Mouse (Mus musculus) megakaryocyte-erythroid progenitor cell, adult 5-6 weeks (primary cell): ENCODE data around the gene Gm28897. TPM values are rescaled to one million over a fixed set of nuclear protein-coding genes. Genes with fewer than 3 reads are reported as not detected.
"Not testable (repeated sequence)": the region's sequence is repeated elsewhere in the genome, so short reads cannot be mapped to it uniquely, and the experiment has no call there.

ENCODE experiments used
- ATAC-seq: replicated peaks from 2 replicates; pipeline ENCODE4 v1.8.0; 2016; ENCODE audit warnings: mild to moderate bottlenecking, inconsistent platforms; ENCODE audit not compliant: severe bottlenecking, poor library complexity, low FRiP score, low TSS enrichment
- total RNA-seq, 2 experiments: library from RNA; stranded (forward) in 1 of 2; stranded (reverse) in 1 of 2; fragments of 200-1000, 215-1000 nt in 1 of 2; fragments of >200 nt in 1 of 2; fragmentation: Nextera tagmentation in 1 of 2; gene quantifications; 2 replicates each; pipeline ENCODE4 v1.2.3; 2014 to 2017

Gene Gm28897
- not detected in 2 replicates for total RNA-seq (2014; fragmentation: Nextera tagmentation)
- total RNA-seq (2017): not detected in 2 replicates

DNA sequence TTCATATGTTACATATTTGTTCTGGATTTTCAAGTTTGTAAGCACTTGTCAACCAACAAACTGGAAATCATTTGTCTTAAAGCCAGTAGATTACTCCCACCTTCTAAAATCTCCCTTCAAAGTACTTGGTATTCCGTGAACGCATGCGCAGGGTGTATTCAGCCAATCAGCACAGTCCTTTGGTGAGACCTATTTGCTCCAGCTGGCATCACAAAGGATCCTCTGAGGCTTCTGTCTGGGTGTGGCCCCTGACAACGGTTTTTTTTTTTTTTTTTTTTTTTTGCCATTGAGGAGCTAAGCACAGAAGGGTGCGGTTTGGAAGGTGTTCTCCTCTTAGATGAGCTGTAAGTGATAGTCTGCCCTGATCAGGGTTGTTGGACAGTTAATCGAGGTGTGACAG is at the start of gene Gm28897:
TSS of gene Gm28897 (plus strand) at position 301 of the 400 bp plus-strand sequence.
- ATAC-seq: not testable (repeated sequence)
